Mouse (Mus musculus): ENCODE results near the gene Alox12. TPM values are rescaled to one million over a fixed set of nuclear protein-coding genes. Genes with fewer than 3 reads are reported as not detected.

The Alox12 gene
- polyA plus RNA-seq, 1 experiment = 6.0 TPM

- no peak for TF ChIP-seq CTCF (conservative IDR thresholded peaks at IDR 0.05; ENCODE audit: insufficient read depth, insufficient read length, low read depth, low read length)
- no peak overlapping the region for H3K27ac ChIP-seq (ENCODE audit: insufficient read depth, low read depth, low read length)
- DNase-seq = no peak
- no peaks in the 10 kb centered on the region for H3K36me3 ChIP-seq (ENCODE audit: control insufficient read depth, insufficient read depth, low read length)
- WGBS = 89% methylated on average over 10 of the region's 10 CpGs
- no peak overlapping the region for H3K4me3 ChIP-seq (ENCODE audit: insufficient read depth, low read depth, low read length)
- no peaks in the 10 kb centered on the region for H3K27me3 ChIP-seq (replicated peaks; ENCODE audit: control insufficient read depth, insufficient read depth, low read length)
- H3K4me1 ChIP-seq (ENCODE audit: control insufficient read depth, insufficient read depth, low read length) = no peaks in the 10 kb centered on the region; the same call in 1 of the 2 replicates
Measured at GRCm38 (mm10) chr11:70288102-70288501, 32.9 kb upstream of the Alox12 start.

- H3K27me3 ChIP-seq (replicated peaks; ENCODE audit: control insufficient read depth, insufficient read depth, low read length) = no peaks in the 10 kb centered on the region
- DNase-seq = no peak
- WGBS = 83% methylated on average over 5 of the region's 5 CpGs
Measured at GRCm38 (mm10) chr11:70285686-70286085, 30.5 kb upstream of the Alox12 start.

GRCm38 (mm10) chr11:70284757-70285156 is 29.6 kb upstream of the Alox12 start:
- Histone ChIP-seq H3K4me3 (ENCODE audit: insufficient read depth, low read depth, low read length) (no peak overlapping the region), H3K27me3 (replicated peaks; ENCODE audit: control insufficient read depth, insufficient read depth, low read length) (no peaks in the 10 kb centered on the region), H3K27ac (ENCODE audit: insufficient read depth, low read depth, low read length) (no peak overlapping the region), H3K36me3 (ENCODE audit: control insufficient read depth, insufficient read depth, low read length) (no peaks in the 10 kb centered on the region), H3K4me1 (ENCODE audit: control insufficient read depth, insufficient read depth, low read length) (no peaks in the 10 kb centered on the region; the same call in 1 of the 2 replicates)
- no peak for DNase-seq
- 50% methylated on average over 3 of the region's 3 CpGs for WGBS
- TF ChIP-seq POLR2A (IDR thresholded peaks at IDR 0.05; ENCODE audit: low read depth, low read length) = no peak

More at GRCm38 (mm10) chr11:70285686-70286085, 30.5 kb upstream of the Alox12 start:
- Histone ChIP-seq H3K4me3 (ENCODE audit: insufficient read depth, low read depth, low read length) (no peak overlapping the region), H3K27ac (ENCODE audit: insufficient read depth, low read depth, low read length) (no peak overlapping the region), H3K36me3 (ENCODE audit: control insufficient read depth, insufficient read depth, low read length) (no peaks in the 10 kb centered on the region), H3K4me1 (ENCODE audit: control insufficient read depth, insufficient read depth, low read length) (no peaks in the 10 kb centered on the region; the same call in 1 of the 2 replicates)
- TF ChIP-seq CTCF (conservative IDR thresholded peaks at IDR 0.05; ENCODE audit: insufficient read depth, insufficient read length, low read depth, low read length) (no peak), POLR2A (IDR thresholded peaks at IDR 0.05; ENCODE audit: low read depth, low read length) (no peak)

GRCm38 (mm10) chr11:70283666-70284065 is 28.5 kb upstream of the Alox12 start:
- H3K27ac ChIP-seq (ENCODE audit: insufficient read depth, low read depth, low read length) = peak overlapping the region; percentile 24; the same call in 1 of the 2 replicates
- peak; percentile 73 for DNase-seq
- TF ChIP-seq CTCF (conservative IDR thresholded peaks at IDR 0.05; ENCODE audit: insufficient read depth, insufficient read length, low read depth, low read length) = no peak
- TF ChIP-seq POLR2A (IDR thresholded peaks at IDR 0.05; ENCODE audit: low read depth, low read length) = no peak
- H3K27me3 ChIP-seq (replicated peaks; ENCODE audit: control insufficient read depth, insufficient read depth, low read length) = no peaks in the 10 kb centered on the region
- H3K4me3 ChIP-seq (ENCODE audit: insufficient read depth, low read depth, low read length) = no peak overlapping the region
- no peaks in the 10 kb centered on the region for H3K36me3 ChIP-seq (ENCODE audit: control insufficient read depth, insufficient read depth, low read length)
- WGBS = 45% methylated on average over 4 of the region's 4 CpGs
- H3K4me1 ChIP-seq (ENCODE audit: control insufficient read depth, insufficient read depth, low read length) = no peaks in the 10 kb centered on the region; the same call in 1 of the 2 replicates

GRCm38 (mm10) chr11:70280441-70280840 is 25.3 kb upstream of the Alox12 start:
- no peaks in the 10 kb centered on the region; the same call in 1 of the 2 replicates for H3K4me1 ChIP-seq (ENCODE audit: control insufficient read depth, insufficient read depth, low read length)
- WGBS = 68% methylated on average over 3 of the region's 3 CpGs
- no peaks in the 10 kb centered on the region for H3K27me3 ChIP-seq (replicated peaks; ENCODE audit: control insufficient read depth, insufficient read depth, low read length)
- no peaks in the 10 kb centered on the region for H3K36me3 ChIP-seq (ENCODE audit: control insufficient read depth, insufficient read depth, low read length)
- peak; percentile 51 for DNase-seq
- H3K27ac ChIP-seq (ENCODE audit: insufficient read depth, low read depth, low read length) = no peak overlapping the region
- TF ChIP-seq POLR2A (IDR thresholded peaks at IDR 0.05; ENCODE audit: low read depth, low read length) = no peak
- no peak for TF ChIP-seq CTCF (conservative IDR thresholded peaks at IDR 0.05; ENCODE audit: insufficient read depth, insufficient read length, low read depth, low read length)
- H3K4me3 ChIP-seq (ENCODE audit: insufficient read depth, low read depth, low read length) = no peak overlapping the region

GRCm38 (mm10) chr11:70278961-70279360 is 23.8 kb upstream of the Alox12 start:
- Histone ChIP-seq H3K27me3 (replicated peaks; ENCODE audit: control insufficient read depth, insufficient read depth, low read length) (no peaks in the 10 kb centered on the region), H3K4me1 (ENCODE audit: control insufficient read depth, insufficient read depth, low read length) (no peaks in the 10 kb centered on the region; the same call in 1 of the 2 replicates), H3K4me3 (ENCODE audit: insufficient read depth, low read depth, low read length) (no peak overlapping the region), H3K27ac (ENCODE audit: insufficient read depth, low read depth, low read length) (no peak overlapping the region), H3K36me3 (ENCODE audit: control insufficient read depth, insufficient read depth, low read length) (no peaks in the 10 kb centered on the region)
- WGBS = 65% methylated on average over 3 of the region's 3 CpGs
- TF ChIP-seq POLR2A (IDR thresholded peaks at IDR 0.05; ENCODE audit: low read depth, low read length) (no peak), CTCF (conservative IDR thresholded peaks at IDR 0.05; ENCODE audit: insufficient read depth, insufficient read length, low read depth, low read length) (no peak)
- DNase-seq = no peak

- 83% methylated on average over 7 of the region's 7 CpGs for WGBS
- no peak for DNase-seq
- H3K4me1 ChIP-seq (ENCODE audit: control insufficient read depth, insufficient read depth, low read length) = no peaks in the 10 kb centered on the region
- TF ChIP-seq CTCF (conservative IDR thresholded peaks at IDR 0.05; ENCODE audit: insufficient read depth, insufficient read length, low read depth, low read length) (no peak), POLR2A (IDR thresholded peaks at IDR 0.05; ENCODE audit: low read depth, low read length) (no peak)
- H3K27ac ChIP-seq (ENCODE audit: insufficient read depth, low read depth, low read length) = no peak overlapping the region
- no peaks in the 10 kb centered on the region for H3K36me3 ChIP-seq (ENCODE audit: control insufficient read depth, insufficient read depth, low read length)
- H3K4me3 ChIP-seq (ENCODE audit: insufficient read depth, low read depth, low read length) = no peak overlapping the region
- H3K27me3 ChIP-seq (replicated peaks; ENCODE audit: control insufficient read depth, insufficient read depth, low read length) = no peaks in the 10 kb centered on the region
Measured at GRCm38 (mm10) chr11:70271641-70272040, 16.5 kb upstream of the Alox12 start.

Measured in kidney, adult 2 months (tissue).